Mouse (Mus musculus): ENCODE results near the gene Gm8094.
"Not testable (repeated sequence)": the region's sequence is repeated elsewhere in the genome, so short reads cannot be mapped to it uniquely, and the experiment has no call there.

Gm8094 gene

GRCm38 (mm10) chr14:43076543-43076942 lies at the start of gene Gm8094:
Gene Gm8094, minus strand, starts transcription at chr14:43076643.
- DNase-seq (ENCODE audit: low read depth) = not testable (repeated sequence)

DNA sequence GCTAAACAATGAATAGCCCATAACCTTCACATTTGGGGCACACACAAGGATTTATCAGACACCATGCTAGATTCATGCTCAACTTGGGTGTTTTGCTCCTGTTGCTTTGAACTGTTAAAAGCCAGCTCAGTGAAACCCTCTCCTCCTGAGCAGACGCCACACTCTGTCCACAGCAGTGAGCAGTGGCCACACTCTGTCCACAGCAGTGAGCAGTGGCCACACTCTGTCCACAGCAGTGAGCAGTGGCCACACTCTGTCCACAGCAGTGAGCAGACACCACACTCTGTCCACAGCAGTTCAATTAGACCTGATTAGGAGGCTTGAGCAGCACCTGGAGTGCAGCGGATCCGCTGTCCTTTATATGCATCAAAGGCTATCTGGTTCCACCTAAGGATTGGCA lies 43.2 kb upstream of the Gm8094 start:
- not testable (repeated sequence) for DNase-seq (ENCODE audit: low read depth)

GRCm38 (mm10) chr14:43100301-43100700 lies 23.9 kb upstream of the Gm8094 start, which contains the start of gene Gm8104:
Gene Gm8104, plus strand, starts transcription at chr14:43100601.
- not testable (repeated sequence) for DNase-seq (ENCODE audit: low read depth)

- not testable (repeated sequence) for DNase-seq (ENCODE audit: low read depth)
Measured at GRCm38 (mm10) chr14:43089103-43089919, 12.9 kb upstream of the Gm8094 start.

- DNase-seq (ENCODE audit: low read depth) = not testable (repeated sequence)
Measured at GRCm38 (mm10) chr14:43084936-43085730, 8.7 kb upstream of the Gm8094 start.

- DNase-seq (ENCODE audit: low read depth) = not testable (repeated sequence)
Measured at GRCm38 (mm10) chr14:43060179-43060578, 16.3 kb downstream of the Gm8094 start.

DNA sequence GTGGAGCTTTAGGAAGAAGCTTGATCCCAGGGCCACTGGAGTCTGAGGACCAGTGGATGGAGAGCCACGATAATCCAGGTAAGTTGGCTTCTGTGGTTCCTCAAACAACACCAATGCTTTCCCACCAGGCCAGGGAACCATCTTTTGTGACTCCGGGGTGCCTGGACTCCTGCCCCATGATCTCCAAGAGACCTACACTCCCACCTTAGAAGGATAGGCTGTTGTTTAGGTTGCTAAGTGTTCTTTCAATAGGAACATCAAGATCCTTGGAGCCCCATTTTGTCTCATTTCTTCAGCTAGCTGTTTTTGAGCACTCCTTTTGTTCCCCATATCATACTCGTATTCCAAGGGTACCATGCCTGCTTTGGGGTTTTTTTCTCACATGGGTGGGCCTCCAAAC lies 18.4 kb downstream of the Gm8094 start:
- DNase-seq (ENCODE audit: low read depth) = not testable (repeated sequence)
